Mouse (Mus musculus) liver, adult 2 months (tissue): ENCODE measurements around the gene Coro1c. TPM values are rescaled to one million over a fixed set of nuclear protein-coding genes. Genes with fewer than 3 reads are reported as not detected.

Experiments
- DNase-seq: peaks from one replicate; pipeline ENCODE4 v3.0.0-alpha.2; 2011; ENCODE audit warnings: low read depth, low spot score; ENCODE audit errors: extremely low read depth
- H3K27ac ChIP-seq: fragments of 200-500 bp; replicated peaks from 2 replicates; pipeline ENCODE4 v1.5.1; 2012; ENCODE audit warnings: low read depth, mild to moderate bottlenecking, control low read depth, inconsistent platforms, low read length; ENCODE audit not compliant: insufficient read depth
- H3K27me3 ChIP-seq: fragments of 200-500 bp; 2 replicates; pipeline ENCODE4 v1.6.1; 2012; ENCODE audit warnings: mild to moderate bottlenecking, moderate library complexity, low read length, inconsistent platforms; ENCODE audit not compliant: control insufficient read depth, insufficient read depth
- H3K36me3 ChIP-seq: fragments of 200-500 bp; 2 replicates; pipeline ENCODE4 v1.6.1; 2012; ENCODE audit warnings: low read length, inconsistent platforms; ENCODE audit not compliant: control insufficient read depth, insufficient read depth
- H3K4me1 ChIP-seq: fragments of 200-500 bp; 2 replicates; pipeline ENCODE4 v1.6.1; 2011; ENCODE audit warnings: low read length; ENCODE audit not compliant: control insufficient read depth, insufficient read depth
- H3K4me3 ChIP-seq: fragments of 200-500 bp; 2 replicates; pipeline ENCODE4 v1.5.1; 2011; ENCODE audit warnings: low read depth, mild to moderate bottlenecking, control low read depth, low read length, moderate library complexity; ENCODE audit not compliant: insufficient read depth
- H3K79me2 ChIP-seq: fragments of 200-500 bp; 2 replicates; pipeline ENCODE4 v1.6.1; 2012; ENCODE audit warnings: inconsistent platforms, mild to moderate bottlenecking, low read length, moderate library complexity; ENCODE audit not compliant: control insufficient read depth, insufficient read depth
- H3K9ac ChIP-seq: fragments of 200-500 bp; 2 replicates; pipeline ENCODE4 v1.6.1; 2012; ENCODE audit warnings: low read depth, mild to moderate bottlenecking, control low read depth, inconsistent platforms, low read length
- CTCF ChIP-seq: fragments of 200-500 bp; IDR thresholded peaks from 2 replicates; pipeline ENCODE4 v1.5.1; 2011; ENCODE audit warnings: low read depth, low read length, control low read depth
- POLR2A ChIP-seq: fragments of 200-500 bp; IDR thresholded peaks from 2 replicates; pipeline ENCODE4 v1.6.1; 2011; ENCODE audit warnings: low read length, control low read depth; ENCODE audit not compliant: insufficient read depth; ENCODE audit errors: extremely low read depth
- WGBS: fragments of 180-500 bp; shearing (Covaris S2); methylation state at CpG from one replicate; pipeline ENCODE4 v1.1.7; 2018; 5-methylcytosine and 5-hydroxymethylcytosine counted together
- polyA plus RNA-seq: library from polyadenylated mRNA; depleted of rRNA; stranded (reverse); fragments of >200 nt; gene quantifications from 2 replicates; pipeline ENCODE4 v1.2.3, GENCODE M21; 2012
- total RNA-seq: library from RNA; depleted of rRNA; stranded (reverse); fragments of >200 nt; gene quantifications from 2 replicates; pipeline ENCODE4 v1.2.3, GENCODE M21; 2014

Coro1c gene
- total and polyA plus RNA-seq, 2 experiments: 11.8 to 13.6 TPM

DNA sequence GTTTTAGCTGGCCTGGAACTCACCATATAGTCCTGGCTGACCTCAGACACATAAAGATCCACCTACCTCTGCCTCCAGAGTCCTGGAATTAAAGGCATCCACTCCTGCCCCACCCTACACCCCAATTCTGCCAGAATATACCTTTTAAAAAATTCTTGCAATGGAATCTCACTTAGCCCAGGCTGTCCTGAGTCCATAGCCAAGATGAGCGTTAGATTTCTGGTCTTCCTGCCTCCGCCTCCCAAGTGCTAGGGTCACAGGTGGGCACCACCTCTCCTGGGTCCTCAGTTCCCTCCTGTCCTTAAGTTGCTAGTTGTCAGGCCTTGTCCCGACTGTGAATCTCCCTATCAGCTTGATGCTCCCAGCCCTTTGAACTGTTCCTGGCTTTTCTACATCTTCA is 23.8 kb upstream of the Coro1c start:
- Histone ChIP-seq H3K27me3 (no peaks in the 10 kb centered on the region), H3K4me1 (0 out of 2 replicates have a peak, but pooled peaks cover 2% of the 10 kb centered on the region), H3K79me2 (no peaks in the 10 kb centered on the region), H3K4me3 (no peak overlapping the region), H3K36me3 (no peaks in the 10 kb centered on the region), H3K9ac (no peak overlapping the region), H3K27ac (no peak overlapping the region)
- no peak for DNase-seq
- 78% methylated on average over 3 of the region's 3 CpGs for WGBS
- TF ChIP-seq CTCF (no peak), POLR2A (no peak)

DNA sequence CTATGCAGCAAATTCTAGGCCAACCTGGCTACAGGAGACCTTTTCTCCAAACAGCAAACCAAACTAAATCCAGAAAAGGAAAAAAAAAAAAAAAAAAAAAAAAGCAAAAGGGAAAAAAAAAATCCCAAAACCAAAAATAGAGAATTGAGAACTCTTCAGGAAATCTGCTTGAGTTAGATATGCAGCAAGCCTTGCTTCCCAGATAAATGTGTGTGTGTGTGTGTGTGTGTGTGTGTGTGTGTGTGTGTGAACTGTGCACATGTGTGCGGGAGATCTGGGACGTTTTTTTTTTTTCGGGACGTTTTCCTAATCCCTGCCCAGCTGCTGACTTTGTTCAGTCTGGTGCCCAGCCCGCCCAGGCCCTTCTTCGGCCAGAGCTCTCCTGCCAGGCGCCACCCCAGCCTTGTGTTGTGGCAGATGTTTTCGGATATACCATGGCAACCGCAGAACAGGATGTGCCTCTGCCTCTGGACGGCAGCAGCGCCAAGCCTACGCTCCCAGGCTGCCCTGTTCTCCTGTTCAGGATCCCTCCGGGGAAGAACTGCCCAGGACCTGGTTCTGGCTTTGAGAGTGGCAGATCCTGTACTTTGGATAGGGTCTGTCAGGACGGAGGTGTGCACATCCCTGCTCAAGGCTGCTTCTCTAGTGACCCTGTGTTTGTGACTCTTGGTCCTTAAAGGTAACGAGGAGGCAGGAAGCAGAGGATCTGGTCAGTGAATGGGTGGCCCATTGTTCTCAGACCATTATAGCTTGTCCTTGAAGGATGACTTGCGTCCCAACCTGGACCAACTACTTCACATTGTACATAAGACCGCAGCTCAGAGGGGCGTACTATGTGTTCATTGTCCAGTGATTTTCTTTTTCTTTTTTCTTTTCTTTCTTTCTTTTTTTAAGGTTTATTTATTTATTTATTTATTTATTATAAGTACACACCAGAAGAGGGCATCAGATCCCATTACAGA is 22.4 kb upstream of the Coro1c start:
- no peak for DNase-seq
- peak overlapping the region; percentile 88 for H3K27ac ChIP-seq
- H3K36me3 ChIP-seq: no peaks in the 10 kb centered on the region
- 0 out of 2 replicates have a peak overlapping the region, but pooled peaks have one; percentile 21 for H3K9ac ChIP-seq
- H3K4me1 ChIP-seq: 0 out of 2 replicates have a peak, but pooled peaks cover 2% of the 10 kb centered on the region
- H3K4me3 ChIP-seq: no peak overlapping the region
- WGBS: 52% methylated on average over 18 of the region's 18 CpGs
- H3K79me2 ChIP-seq: no peaks in the 10 kb centered on the region
- TF ChIP-seq POLR2A: no peak
- no peaks in the 10 kb centered on the region for H3K27me3 ChIP-seq

DNA sequence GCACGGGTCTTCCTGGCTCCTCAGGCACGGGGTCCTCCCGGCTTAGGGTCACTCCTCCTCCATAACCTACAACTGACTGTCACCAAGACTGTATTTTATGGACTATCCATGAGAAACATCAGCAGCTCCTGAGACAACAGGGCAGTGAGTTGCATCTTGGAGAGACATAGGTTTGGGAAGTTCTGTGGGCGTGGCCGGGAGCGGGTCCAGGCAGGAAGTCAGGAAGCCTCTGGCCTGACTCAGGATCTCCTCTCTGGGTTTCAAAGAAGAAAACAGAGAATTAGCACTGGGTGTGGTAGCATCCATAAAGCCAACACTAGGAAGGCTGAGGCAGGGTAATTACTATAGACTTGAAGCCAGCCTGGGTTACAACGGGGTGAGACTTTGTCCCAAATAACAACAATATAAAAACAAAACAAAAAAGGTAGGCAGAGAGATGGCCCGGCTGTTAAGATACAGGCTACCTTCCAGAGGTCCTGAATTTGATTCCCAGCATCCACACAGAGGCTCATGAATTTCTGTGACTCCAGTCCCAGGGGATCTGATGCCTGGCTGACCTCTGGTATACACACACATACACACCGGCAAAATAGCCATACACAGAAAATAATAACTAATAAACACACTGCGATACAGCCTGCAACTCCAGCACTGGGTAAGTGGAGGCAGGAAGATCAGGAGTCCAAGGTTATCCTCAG is 21.5 kb upstream of the Coro1c start:
- Histone ChIP-seq H3K4me3 (no peak overlapping the region), H3K79me2 (no peaks in the 10 kb centered on the region), H3K27me3 (no peaks in the 10 kb centered on the region), H3K27ac (peak overlapping the region; percentile 88), H3K36me3 (no peaks in the 10 kb centered on the region), H3K9ac (no peak overlapping the region), H3K4me1 (peaks cover 5% of the 10 kb centered on the region; the same call in 1 of the 2 replicates)
- no peak for DNase-seq
- WGBS: 55% methylated on average over 10 of the region's 10 CpGs
- TF ChIP-seq POLR2A: no peak
- TF ChIP-seq CTCF: no peak

DNA sequence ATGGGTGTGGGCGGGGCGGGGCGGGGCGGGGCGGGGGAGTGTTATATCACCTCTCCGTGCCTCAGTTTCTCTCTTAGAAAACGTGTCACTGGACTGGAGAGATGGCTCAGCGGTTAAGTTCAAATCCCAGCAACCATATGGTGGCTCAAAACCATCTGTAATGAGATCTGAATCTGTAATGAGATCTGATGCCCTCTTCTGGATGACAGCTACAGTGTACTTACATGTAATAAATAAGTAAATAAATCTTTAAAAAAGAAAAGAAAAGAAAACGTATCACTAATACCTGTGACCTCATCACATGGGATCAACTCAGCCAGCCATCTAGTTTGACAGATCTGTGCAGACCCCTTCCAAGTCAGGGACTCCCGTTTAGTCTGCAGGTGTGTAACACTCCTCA is 21.0 kb upstream of the Coro1c start:
- peaks cover 5% of the 10 kb centered on the region; the same call in 1 of the 2 replicates for H3K4me1 ChIP-seq
- no peak overlapping the region for H3K9ac ChIP-seq
- H3K36me3 ChIP-seq: no peaks in the 10 kb centered on the region
- no peaks in the 10 kb centered on the region for H3K79me2 ChIP-seq
- DNase-seq: no peak
- no peaks in the 10 kb centered on the region for H3K27me3 ChIP-seq
- TF ChIP-seq POLR2A (no peak), CTCF (no peak)
- WGBS: 60% methylated on average over 10 of the region's 10 CpGs
- H3K27ac ChIP-seq: peak overlapping the region; percentile 6; the same call in 1 of the 2 replicates
- H3K4me3 ChIP-seq: no peak overlapping the region

DNA sequence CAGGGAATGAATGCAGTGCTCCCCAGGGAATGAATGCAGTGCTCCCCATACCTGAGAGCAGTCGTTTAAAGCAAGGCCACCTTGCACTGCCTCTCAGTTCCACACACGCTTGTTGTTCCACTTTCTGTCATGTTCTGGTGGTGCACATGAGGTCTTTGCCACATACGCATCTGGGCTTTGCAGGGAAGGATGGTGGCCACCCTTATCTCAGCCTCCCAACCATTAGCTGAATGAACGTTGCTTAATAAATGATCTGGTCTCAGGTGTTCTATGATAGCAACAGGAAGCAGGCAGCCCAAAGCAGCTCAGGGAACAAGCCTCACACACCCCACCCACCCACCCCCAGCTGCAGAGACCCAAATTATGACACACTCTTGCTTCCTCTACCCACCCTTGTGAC is 16.1 kb upstream of the Coro1c start:
- 72% methylated on average over 4 of the region's 4 CpGs for WGBS
- DNase-seq: no peak
- Histone ChIP-seq H3K4me3 (no peak overlapping the region), H3K36me3 (no peaks in the 10 kb centered on the region), H3K4me1 (peaks cover 2% of the 10 kb centered on the region; the same call in 1 of the 2 replicates), H3K9ac (no peak overlapping the region), H3K27me3 (no peaks in the 10 kb centered on the region), H3K79me2 (no peaks in the 10 kb centered on the region), H3K27ac (no peak overlapping the region)
- TF ChIP-seq POLR2A: no peak
- no peak for TF ChIP-seq CTCF
